Mouse (Mus musculus) layer of hippocampus, postnatal 14 days (tissue): ENCODE data around the gene Krtap2-4. TPM values are rescaled to one million over a fixed set of nuclear protein-coding genes. Genes with fewer than 3 reads are reported as not detected.
"Not testable (repeated sequence)": the region's sequence is repeated elsewhere in the genome, so short reads cannot be mapped to it uniquely, and the experiment has no call there.

Experiments
- DNase-seq, 2 experiments: peaks; one replicate each; pipeline ENCODE4 v3.0.0; 2021 to 2022; ENCODE audit warnings: low spot score in 2 of 2, mixed read lengths in 1 of 2
- long read RNA-seq, 2 experiments: library from polyadenylated mRNA; stranded (forward); transcript quantifications; one replicate each; pipeline ENCODE4 v2.0.0; 2021
- total RNA-seq, 2 experiments: library from RNA; stranded (reverse); gene quantifications; 2 replicates each; pipeline ENCODE4 v1.2.3; 2021

The Krtap2-4 gene
- not detected for total RNA-seq
- long read RNA-seq, experiment 1: 0 reads
- long read RNA-seq, experiment 2: 0 reads

GRCm38 (mm10) chr11:99614796-99615363, at the start of gene Krtap2-4:
Krtap2-4 (minus strand) TSS chr11:99614846.
- DNase-seq: no peak

GRCm38 (mm10) chr11:99662802-99663201, 48.2 kb upstream of the Krtap2-4 start:
- no peak for DNase-seq

- DNase-seq: no peak
These were observed 44.6 kb upstream of the Krtap2-4 start for GRCm38 (mm10) chr11:99659256-99659655.

- DNase-seq: not testable (repeated sequence)
These were observed 43.9 kb upstream of the Krtap2-4 start, which contains the start of gene Gm11563 for GRCm38 (mm10) chr11:99658467-99659010. Gm11563 (minus strand) TSS chr11:99658960.

- DNase-seq: no peak
These were observed 42.4 kb upstream of the Krtap2-4 start for GRCm38 (mm10) chr11:99657051-99657450.

- no peak for DNase-seq
These were observed 35.5 kb upstream of the Krtap2-4 start, which contains the start of gene Gm11555 for GRCm38 (mm10) chr11:99650136-99650535. Gm11555 (minus strand) TSS chr11:99650236.

GRCm38 (mm10) chr11:99646444-99646843, 31.8 kb upstream of the Krtap2-4 start:
- peak in 1 of 2 experiments; percentile 3 for DNase-seq

- peak in 1 of 2 experiments; percentile 43 for DNase-seq
These were observed 29.7 kb upstream of the Krtap2-4 start for GRCm38 (mm10) chr11:99644351-99644750.

- DNase-seq: not testable (repeated sequence)
These were observed 29.0 kb upstream of the Krtap2-4 start, which contains the start of gene Krtap4-7 for GRCm38 (mm10) chr11:99643635-99644139. Krtap4-7 (minus strand) TSS chr11:99644089.

GRCm38 (mm10) chr11:99640926-99641325, 26.3 kb upstream of the Krtap2-4 start:
- DNase-seq: no peak

- no peak for DNase-seq
These were observed 22.4 kb upstream of the Krtap2-4 start for GRCm38 (mm10) chr11:99637086-99637485.

- DNase-seq: no peak
These were observed 20.0 kb upstream of the Krtap2-4 start, which contains the start of gene Krtap4-2 for GRCm38 (mm10) chr11:99634653-99635134. Krtap4-2 (minus strand) TSS chr11:99635084.

- DNase-seq: no peak
These were observed 18.6 kb upstream of the Krtap2-4 start for GRCm38 (mm10) chr11:99633293-99633692.

- no peak for DNase-seq
These were observed 16.2 kb upstream of the Krtap2-4 start for GRCm38 (mm10) chr11:99630890-99631289.

- DNase-seq: no peak
These were observed 13.5 kb upstream of the Krtap2-4 start, which contains the start of gene Krtap4-1 for GRCm38 (mm10) chr11:99628138-99628537. Krtap4-1 (minus strand) TSS chr11:99628238.

- DNase-seq: no peak
These were observed 5.7 kb upstream of the Krtap2-4 start, which contains the start of gene Gm11562 for GRCm38 (mm10) chr11:99620335-99620734. Gm11562 (minus strand) TSS chr11:99620435.

- DNase-seq: not testable (repeated sequence)
These were observed 4.6 kb downstream of the Krtap2-4 start, which contains the start of gene Gm11937 for GRCm38 (mm10) chr11:99610089-99610488. Gm11937 (minus strand) TSS chr11:99610189.

- peak; percentile 13 to 52 for DNase-seq
These were observed 5.5 kb downstream of the Krtap2-4 start for GRCm38 (mm10) chr11:99609126-99609525.

GRCm38 (mm10) chr11:99603208-99603607, 11.4 kb downstream of the Krtap2-4 start, which contains the start of gene Gm11938:
Gm11938 (minus strand) TSS chr11:99603308.
- DNase-seq: not testable (repeated sequence)

GRCm38 (mm10) chr11:99597742-99598141, 16.9 kb downstream of the Krtap2-4 start, which contains the start of gene Krtap9-3:
Krtap9-3 (minus strand) TSS chr11:99598105.
- DNase-seq: not testable (repeated sequence)

- no peak for DNase-seq
These were observed 23.7 kb downstream of the Krtap2-4 start, which contains the start of gene Krtap1-3 for GRCm38 (mm10) chr11:99590981-99591380. Krtap1-3 (minus strand) TSS chr11:99591339.

- DNase-seq: peak; percentile 46 to 77
These were observed 29.6 kb downstream of the Krtap2-4 start for GRCm38 (mm10) chr11:99585096-99585495.
